Mouse (Mus musculus) hindbrain, embryonic 16.5 days (tissue): ENCODE results near the gene Mbip. TPM values are rescaled to one million over a fixed set of nuclear protein-coding genes. Genes with fewer than 3 reads are reported as not detected.
A peak's percentile ranks its signal among the peaks of the same experiment; 100 is the strongest.

Source experiments
- ATAC-seq: fragments of 200-750 bp; cut with Nextera tagmentation; 2 replicates; pipeline ENCODE4 v1.8.0; 2017; ENCODE audit warnings: moderate TSS enrichment, moderate library complexity
- H3K27ac ChIP-seq: fragments of 300-500 bp; sonication (generic); 2 replicates; pipeline ENCODE4 v1.5.1; 2014; ENCODE audit warnings: low read depth, mild to moderate bottlenecking, control low read depth, low read length, moderate library complexity
- H3K27me3 ChIP-seq: fragments of 300-500 bp; sonication (generic); replicated peaks from 2 replicates; pipeline ENCODE4 v1.6.1; 2014; ENCODE audit warnings: low read length; ENCODE audit not compliant: control insufficient read depth, insufficient read depth
- H3K36me3 ChIP-seq: fragments of 300-500 bp; sonication (generic); 2 replicates; pipeline ENCODE4 v1.6.1; 2014; ENCODE audit warnings: mild to moderate bottlenecking, low read length, moderate library complexity, mixed read lengths; ENCODE audit not compliant: control insufficient read depth, insufficient read depth
- H3K4me1 ChIP-seq: fragments of 300-500 bp; sonication (generic); 2 replicates; pipeline ENCODE4 v1.6.1; 2014; ENCODE audit warnings: low read depth, low read length; ENCODE audit not compliant: control insufficient read depth, insufficient read depth
- H3K4me2 ChIP-seq: fragments of 300-500 bp; sonication (generic); 2 replicates; pipeline ENCODE4 v1.6.1; 2014; ENCODE audit warnings: mild to moderate bottlenecking, low read length, control low read depth, moderate library complexity
- H3K4me3 ChIP-seq: fragments of 300-500 bp; sonication (generic); 2 replicates; pipeline ENCODE4 v1.5.1; 2014; ENCODE audit warnings: mild to moderate bottlenecking, low read length, control low read depth, moderate library complexity
- H3K9ac ChIP-seq: fragments of 300-500 bp; sonication (generic); 2 replicates; pipeline ENCODE4 v1.6.1; 2014; ENCODE audit warnings: low read depth, mild to moderate bottlenecking, control low read depth, low read length, moderate library complexity
- H3K9me3 ChIP-seq: fragments of 300-500 bp; sonication (generic); 2 replicates; pipeline ENCODE4 v1.6.1; 2014; ENCODE audit warnings: mild to moderate bottlenecking, low read length, moderate library complexity; ENCODE audit not compliant: control insufficient read depth
- WGBS: fragments of 180-500 bp; shearing (Covaris S2); extraction: QIAGEN DNeasy Blood & Tissue Kit; methylation state at CpG from one replicate; pipeline ENCODE4 v1.1.7; 2014; 5-methylcytosine and 5-hydroxymethylcytosine counted together
- polyA plus RNA-seq: library from polyadenylated mRNA; unstranded; fragments of >200 nt; fragmentation: Nextera tagmentation; extraction: Ambion mirVana; gene quantifications from 2 replicates; pipeline ENCODE4 v1.2.1, GENCODE M21; 2015

Mbip gene
- polyA plus RNA-seq, 1 experiment from 2014 or later = 38.1 TPM

DNA sequence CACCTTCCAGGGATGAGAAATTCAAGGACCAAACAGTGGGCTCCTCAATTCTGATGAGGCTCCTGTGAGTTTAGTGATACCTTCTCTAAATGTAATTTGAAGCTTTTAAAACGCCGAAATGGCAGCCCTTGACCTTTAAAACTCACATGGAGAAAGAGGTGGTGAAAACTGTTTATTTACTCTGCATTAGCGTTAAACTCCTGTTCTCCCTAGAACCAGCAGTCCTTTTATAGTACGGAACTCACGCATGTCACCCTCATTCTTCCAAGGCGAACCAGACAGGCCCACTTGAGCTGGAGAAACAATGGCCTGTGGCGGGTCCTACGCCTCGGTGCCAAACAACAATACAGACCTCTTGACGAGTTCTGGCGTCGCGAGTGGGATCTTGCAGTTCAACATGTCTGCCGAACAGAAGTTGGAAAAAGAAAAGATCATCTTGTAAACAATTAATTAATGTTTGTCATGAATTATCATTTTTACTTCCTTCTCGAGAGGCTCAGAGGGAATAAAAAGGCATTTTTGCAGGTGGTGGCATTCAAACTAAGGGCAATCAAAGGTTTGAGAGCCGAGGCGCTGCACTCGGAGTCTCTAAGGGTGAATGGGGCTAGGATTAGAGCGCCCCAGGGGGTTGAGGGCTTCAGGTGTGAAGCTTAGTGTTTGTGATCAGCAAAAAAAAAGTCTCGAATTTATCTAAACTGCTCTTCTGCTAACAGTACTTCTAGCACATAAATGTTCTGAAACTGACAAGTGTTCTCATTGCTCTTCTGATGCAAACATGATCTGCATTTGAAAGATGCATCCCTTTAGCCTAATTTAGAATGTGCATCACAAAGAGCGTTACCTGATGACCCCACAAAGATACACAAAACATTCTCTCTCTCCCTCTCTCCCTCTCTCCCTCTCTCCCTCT, 47.5 kb downstream of the Mbip start:
- no peak for ATAC-seq
- Histone ChIP-seq H3K4me1 (peaks cover 5% of the 10 kb centered on the region), H3K4me3 (no peak overlapping the region), H3K27ac (no peak overlapping the region), H3K36me3 (no peaks in the 10 kb centered on the region), H3K27me3 (no peaks in the 10 kb centered on the region), H3K9ac (no peak overlapping the region), H3K4me2 (peak overlapping the region; percentile 37), H3K9me3 (no peaks in the 10 kb centered on the region)
- WGBS = 13% methylated on average over 21 of the region's 21 CpGs

GRCm38 (mm10) chr12:56297099-56297498, 48.6 kb downstream of the Mbip start:
- H3K4me3 ChIP-seq = no peak overlapping the region
- H3K4me1 ChIP-seq = peaks cover 5% of the 10 kb centered on the region
- ATAC-seq = no peak
- no peaks in the 10 kb centered on the region for H3K36me3 ChIP-seq
- H3K9me3 ChIP-seq = no peaks in the 10 kb centered on the region
- WGBS = 49% methylated on average over 5 of the region's 5 CpGs
- H3K9ac ChIP-seq = no peak overlapping the region
- no peaks in the 10 kb centered on the region for H3K27me3 ChIP-seq
- no peak overlapping the region for H3K27ac ChIP-seq
- H3K4me2 ChIP-seq = no peak overlapping the region

GRCm38 (mm10) chr12:56296524-56296923, 49.2 kb downstream of the Mbip start:
- Histone ChIP-seq H3K9ac (no peak overlapping the region), H3K4me1 (peaks cover under 1% of the 10 kb centered on the region), H3K27ac (no peak overlapping the region), H3K4me3 (no peak overlapping the region), H3K9me3 (no peaks in the 10 kb centered on the region), H3K4me2 (no peak overlapping the region), H3K36me3 (no peaks in the 10 kb centered on the region), H3K27me3 (no peaks in the 10 kb centered on the region)
- 27% methylated on average over 6 of the region's 6 CpGs for WGBS
- ATAC-seq = no peak; the same call in 1 of the 2 replicates

DNA sequence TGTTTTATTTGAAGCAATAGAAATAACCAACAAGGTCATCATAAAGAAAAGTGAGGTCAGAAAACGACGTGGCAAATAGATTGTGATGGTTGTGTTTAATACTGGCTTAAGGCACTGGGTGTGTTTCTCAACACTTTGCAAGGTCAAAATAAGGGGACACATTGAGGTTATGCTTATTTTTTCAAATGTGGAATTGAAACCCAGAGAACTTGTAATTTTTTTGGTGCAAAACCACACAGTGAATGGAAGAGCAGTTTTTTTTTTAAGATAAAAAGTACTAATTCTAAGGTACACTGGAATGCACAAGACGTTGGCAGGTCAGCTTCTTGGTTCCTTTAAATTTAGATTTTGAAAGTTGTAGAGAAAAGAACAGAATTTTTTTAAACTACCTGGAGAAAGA, 50.5 kb downstream of the Mbip start:
- no peak overlapping the region for H3K9ac ChIP-seq
- H3K9me3 ChIP-seq = no peaks in the 10 kb centered on the region
- H3K27ac ChIP-seq = no peak overlapping the region
- H3K4me1 ChIP-seq = no peaks in the 10 kb centered on the region; the same call in 1 of the 2 replicates
- no peak overlapping the region for H3K4me3 ChIP-seq
- no peak overlapping the region for H3K4me2 ChIP-seq
- ATAC-seq = no peak
- no peaks in the 10 kb centered on the region for H3K27me3 ChIP-seq
- H3K36me3 ChIP-seq = no peaks in the 10 kb centered on the region
- 80% methylated on average over 3 of the region's 3 CpGs for WGBS

GRCm38 (mm10) chr12:56288548-56288947, 57.1 kb downstream of the Mbip start:
- H3K4me2 ChIP-seq = no peak overlapping the region
- no peaks in the 10 kb centered on the region for H3K36me3 ChIP-seq
- H3K27me3 ChIP-seq = no peaks in the 10 kb centered on the region
- WGBS = 83% methylated on average over 3 of the region's 3 CpGs
- H3K9me3 ChIP-seq = no peaks in the 10 kb centered on the region
- ATAC-seq = no peak
- H3K4me3 ChIP-seq = no peak overlapping the region
- no peaks in the 10 kb centered on the region for H3K4me1 ChIP-seq
- H3K9ac ChIP-seq = no peak overlapping the region
- H3K27ac ChIP-seq = no peak overlapping the region

DNA sequence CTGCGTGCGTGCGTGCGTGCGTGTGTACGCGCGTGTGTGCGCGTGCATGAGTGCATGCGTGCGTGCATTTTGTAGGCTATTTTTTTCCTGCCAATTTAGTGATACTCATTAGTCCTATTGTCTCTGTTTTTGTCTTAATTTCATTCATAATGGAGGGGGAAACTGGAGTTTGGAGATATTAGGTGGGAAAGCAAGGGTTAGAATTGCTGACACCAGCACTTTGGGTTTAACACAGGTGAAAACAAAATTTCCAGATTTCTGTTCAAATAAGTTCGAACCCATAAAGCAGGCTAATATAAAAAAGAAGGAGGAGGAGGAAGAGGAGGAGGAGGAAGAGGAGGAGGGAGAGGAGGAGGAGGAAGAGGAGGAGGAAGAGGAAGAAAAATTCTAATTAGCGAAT, 58.9 kb downstream of the Mbip start:
- Histone ChIP-seq H3K27me3 (no peaks in the 10 kb centered on the region), H3K9ac (no peak overlapping the region)
- WGBS = 97% methylated on average over 14 of the region's 14 CpGs

DNA sequence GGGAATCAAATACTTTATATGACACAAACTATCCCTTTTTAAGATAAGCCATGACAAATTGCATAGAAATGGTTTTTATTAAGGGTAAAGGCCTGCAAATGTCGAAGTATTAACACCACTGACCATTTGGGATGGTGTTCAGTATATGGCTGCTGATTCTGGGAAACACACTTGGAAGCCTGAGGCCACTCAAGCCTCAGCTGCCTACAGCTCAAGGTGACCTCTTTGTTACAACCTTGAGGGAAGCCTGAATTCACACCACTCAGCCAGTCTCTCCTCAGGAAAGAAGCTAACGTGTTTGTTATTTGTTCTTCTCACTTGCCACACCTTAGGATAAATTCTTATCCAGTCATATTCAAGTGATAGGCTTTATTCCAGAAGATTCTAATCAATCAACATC, 61.5 kb downstream of the Mbip start:
- no peak for ATAC-seq
- no peak overlapping the region for H3K4me3 ChIP-seq
- no peaks in the 10 kb centered on the region for H3K27me3 ChIP-seq
- no peaks in the 10 kb centered on the region for H3K36me3 ChIP-seq
- H3K27ac ChIP-seq = no peak overlapping the region
- no peak overlapping the region for H3K9ac ChIP-seq
- H3K4me2 ChIP-seq = no peak overlapping the region
- H3K9me3 ChIP-seq = no peaks in the 10 kb centered on the region
- no peaks in the 10 kb centered on the region for H3K4me1 ChIP-seq
- WGBS = 75% methylated on average over 2 of the region's 2 CpGs

More for the DNA sequence above, 58.9 kb downstream of the Mbip start:
- no peaks in the 10 kb centered on the region for H3K9me3 ChIP-seq
- no peaks in the 10 kb centered on the region for H3K36me3 ChIP-seq
- no peak for ATAC-seq
- no peaks in the 10 kb centered on the region for H3K4me1 ChIP-seq
- no peak overlapping the region for H3K27ac ChIP-seq
- no peak overlapping the region for H3K4me2 ChIP-seq
- H3K4me3 ChIP-seq = no peak overlapping the region

DNA sequence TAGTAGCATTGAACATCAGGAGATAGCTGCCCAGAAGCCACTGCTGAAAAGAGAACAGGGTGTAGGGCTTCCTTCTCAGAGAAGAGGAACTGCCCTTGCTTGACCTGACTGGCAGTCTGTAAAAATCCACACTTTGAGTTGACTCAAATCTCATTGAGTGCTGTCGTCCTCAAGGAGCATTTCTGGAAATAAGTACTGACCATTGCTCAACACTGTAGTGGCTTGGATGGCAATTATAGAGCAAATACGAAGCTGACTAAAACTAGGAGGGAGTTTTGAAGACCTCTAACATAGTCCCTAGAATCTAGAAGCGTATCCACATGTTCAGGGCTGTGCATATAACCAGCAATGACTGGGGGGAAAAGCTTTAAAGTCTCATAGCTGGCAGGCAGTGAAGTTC, 64.0 kb downstream of the Mbip start:
- Histone ChIP-seq H3K27ac (no peak overlapping the region), H3K9ac (no peak overlapping the region), H3K9me3 (no peaks in the 10 kb centered on the region), H3K4me3 (no peak overlapping the region), H3K4me1 (no peaks in the 10 kb centered on the region), H3K27me3 (no peaks in the 10 kb centered on the region), H3K36me3 (no peaks in the 10 kb centered on the region), H3K4me2 (no peak overlapping the region)
- 91% methylated on average over 3 of the region's 3 CpGs for WGBS
- no peak for ATAC-seq
